Mouse (Mus musculus): Measurements from ENCODE around the gene Slamf6. TPM values are rescaled to one million over a fixed set of nuclear protein-coding genes. Genes with fewer than 3 reads are reported as not detected.

Gene Slamf6
- total RNA-seq, 4 experiments from 2014 or later, result not detected

GRCm38 (mm10) chr1:171994501-171994900 is 77.2 kb downstream of the Slamf6 start:
- no peak for DNase-seq (ENCODE audit: low spot score in 2 of 2)

DNA sequence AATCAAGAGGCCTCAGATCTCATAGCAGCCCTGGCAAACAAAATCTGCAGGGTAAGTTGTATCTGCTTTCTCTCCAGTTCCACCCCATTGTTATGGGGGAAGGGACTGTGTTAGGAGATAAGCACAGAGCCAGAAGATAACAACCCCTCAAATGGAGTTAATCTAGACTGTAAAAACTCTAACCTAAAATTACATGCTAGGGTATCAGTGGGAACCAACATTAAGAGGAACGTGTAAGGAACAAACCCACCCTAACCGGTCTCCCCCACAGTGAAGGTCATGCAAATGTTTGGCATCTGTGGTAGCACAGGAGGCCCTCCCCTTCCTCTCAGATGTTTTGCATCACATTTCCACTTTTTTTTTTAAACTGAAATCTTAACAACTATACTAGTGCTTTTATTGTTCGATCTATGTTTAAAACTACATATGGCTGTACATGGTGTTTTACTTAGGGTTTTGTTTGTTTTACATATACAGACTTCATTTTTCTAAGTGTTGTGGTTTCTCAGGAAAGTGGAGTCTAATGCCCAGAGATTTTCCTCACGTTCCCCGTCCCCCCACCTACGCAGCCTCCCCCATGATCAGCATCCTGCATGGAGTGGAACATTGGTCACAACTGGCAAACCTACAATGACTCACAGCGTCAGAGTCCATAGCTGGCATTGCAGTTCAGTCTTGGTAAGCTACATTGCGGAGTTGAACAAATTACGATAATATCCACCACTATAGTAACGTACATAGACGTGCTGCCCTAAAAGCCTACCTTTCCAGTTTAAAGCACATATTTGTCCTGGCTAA is 77.8 kb downstream of the Slamf6 start:
- no peak for DNase-seq (ENCODE audit: low spot score in 2 of 2)

- DNase-seq (ENCODE audit: low spot score in 2 of 2), result no peak
These were observed 79.4 kb downstream of the Slamf6 start for GRCm38 (mm10) chr1:171996701-171997100.

GRCm38 (mm10) chr1:171998820-171999597 is 81.7 kb downstream of the Slamf6 start:
- no peak for DNase-seq (ENCODE audit: low spot score in 2 of 2)

DNA sequence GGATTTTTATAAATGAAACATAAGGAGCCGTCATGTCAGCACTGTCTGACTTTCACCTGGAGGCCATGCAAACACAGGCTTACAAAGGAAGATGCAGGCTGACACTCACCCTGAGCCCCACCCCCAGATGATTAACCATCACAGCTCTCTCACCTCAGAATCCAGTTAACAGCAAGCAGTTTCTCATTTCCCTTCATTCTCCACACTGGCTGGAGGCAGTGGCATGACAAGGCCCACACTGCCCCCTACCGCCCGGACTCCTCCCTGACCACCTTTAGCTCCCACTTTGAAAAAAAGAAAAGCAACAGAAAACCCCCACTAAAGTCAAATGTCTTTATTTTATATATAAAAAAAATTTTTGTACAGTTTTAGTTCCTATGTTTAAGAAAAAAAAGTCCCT is 83.3 kb downstream of the Slamf6 start:
- DNase-seq (ENCODE audit: low spot score in 2 of 2), result no peak

- no peak for DNase-seq (ENCODE audit: low spot score in 2 of 2)
These were observed 84.3 kb downstream of the Slamf6 start for GRCm38 (mm10) chr1:172001665-172002064.

Other genes starting within 250 kb of the Slamf6 start
- gene Cd48, start 235.5 kb upstream of the Slamf6 start, total RNA-seq (2022), result under 1 TPM in 3 of 4 experiments, not detected in 1; 0.48 to 0.56 (median 0.49) TPM
- gene Slamf1, start 150.4 kb upstream of the Slamf6 start, total RNA-seq (2022), result under 1 TPM in 2 of 4 experiments, not detected in 2; 0.05 to 0.07 TPM
- under 1 TPM; 0.17 to 0.53 (median 0.34) TPM for gene Cd84, start 77.8 kb upstream of the Slamf6 start, total RNA-seq (2022)
- gene Gm10521, start 21.9 kb upstream of the Slamf6 start, total RNA-seq (2022), result not detected
- 1 to 10 TPM in 1 of 4 experiments, under 1 TPM in 3; 0.75 to 1.4 (median 0.85) TPM for gene Vangl2, start 110.9 kb downstream of the Slamf6 start, total RNA-seq (2022)
- not detected for gene Nhlh1, start 140.1 kb downstream of the Slamf6 start, total RNA-seq (2022)
- gene Copa, start 165.0 kb downstream of the Slamf6 start, total RNA-seq (2022), result 100 to 1,000 TPM in 1 of 4 experiments, 10 to 100 TPM in 3; 82.9 to 101 (median 85.3) TPM
- 10 to 100 TPM; 23.6 to 28.9 (median 24.8) TPM for gene Ncstn, start 165.3 kb downstream of the Slamf6 start, total RNA-seq (2022)
- 10 to 100 TPM; 74.5 to 83.0 (median 76.6) TPM for gene Pex19, start 209.2 kb downstream of the Slamf6 start, total RNA-seq (2022)
- gene Dcaf8, start 230.6 kb downstream of the Slamf6 start, total RNA-seq (2022), result 100 to 1,000 TPM; 197 to 219 (median 208) TPM